Mouse (Mus musculus) gastrocnemius, postnatal 10 days (tissue): ENCODE results near the gene Cmtm2b. TPM values are rescaled to one million over a fixed set of nuclear protein-coding genes. Genes with fewer than 3 reads are reported as not detected.
"Not testable (repeated sequence)": the region's sequence is repeated elsewhere in the genome, so short reads cannot be mapped to it uniquely, and the experiment has no call there.

Experiments
- DNase-seq: peaks from one replicate; pipeline ENCODE4 v3.0.0; 2021; ENCODE audit warnings: mixed read lengths
- long read RNA-seq, 2 experiments: library from polyadenylated mRNA; stranded (forward); transcript quantifications; one replicate each; pipeline ENCODE4 v2.0.0; 2021
- total RNA-seq, 2 experiments: library from RNA; stranded (reverse); gene quantifications; 2 replicates each; pipeline ENCODE4 v1.2.3; 2021

The Cmtm2b gene
- total RNA-seq, result not detected
- long read RNA-seq, experiment 1, result 0 reads
- long read RNA-seq, experiment 2, result 0 reads

DNA sequence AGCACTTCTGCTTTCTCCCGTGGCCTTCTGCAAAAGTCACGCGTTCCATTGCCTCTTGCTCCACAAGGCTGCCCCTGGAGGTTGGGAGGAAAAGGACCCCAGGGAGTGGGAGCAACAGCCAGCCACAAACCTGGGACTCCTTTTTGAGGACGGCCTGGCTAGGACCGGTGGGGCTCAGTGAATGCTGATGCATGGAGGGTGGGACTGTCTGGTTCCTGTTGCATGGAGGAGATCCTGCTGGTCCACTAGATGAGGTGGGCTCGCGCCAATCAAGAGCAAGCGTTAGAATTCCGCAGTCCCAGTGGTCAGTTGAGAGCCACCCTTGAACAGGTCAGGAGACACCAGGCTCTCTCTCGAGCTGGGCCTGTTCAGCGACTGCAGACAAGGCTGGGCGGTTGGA, at the start of gene Cmtm2b:
Gene Cmtm2b (plus strand): TSS at position 301 of the 400 bp plus-strand sequence.
- DNase-seq, result not testable (repeated sequence)

DNA sequence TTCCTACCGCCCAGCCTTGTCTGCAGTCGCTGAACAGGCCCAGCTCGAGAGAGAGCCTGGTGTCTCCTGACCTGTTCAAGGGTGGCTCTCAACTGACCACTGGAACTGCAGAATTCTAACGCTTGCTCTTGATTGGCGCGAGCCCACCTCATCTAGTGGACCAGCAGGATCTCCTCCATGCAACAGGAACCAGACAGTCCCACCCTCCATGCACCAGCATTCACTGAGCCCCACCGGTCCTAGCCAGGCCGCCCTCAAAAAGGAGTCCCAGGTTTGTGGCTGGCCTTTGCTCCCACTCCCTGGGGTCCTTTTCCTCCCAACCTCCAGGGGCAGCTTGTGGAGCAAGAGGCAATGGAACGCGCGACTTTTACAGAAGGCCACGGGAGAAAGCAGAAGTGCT, 28.9 kb upstream of the Cmtm2b start, which contains the start of gene Cmtm2a:
Gene Cmtm2a (minus strand): TSS at position 101 of the 400 bp plus-strand sequence.
- DNase-seq, result not testable (repeated sequence)

DNA sequence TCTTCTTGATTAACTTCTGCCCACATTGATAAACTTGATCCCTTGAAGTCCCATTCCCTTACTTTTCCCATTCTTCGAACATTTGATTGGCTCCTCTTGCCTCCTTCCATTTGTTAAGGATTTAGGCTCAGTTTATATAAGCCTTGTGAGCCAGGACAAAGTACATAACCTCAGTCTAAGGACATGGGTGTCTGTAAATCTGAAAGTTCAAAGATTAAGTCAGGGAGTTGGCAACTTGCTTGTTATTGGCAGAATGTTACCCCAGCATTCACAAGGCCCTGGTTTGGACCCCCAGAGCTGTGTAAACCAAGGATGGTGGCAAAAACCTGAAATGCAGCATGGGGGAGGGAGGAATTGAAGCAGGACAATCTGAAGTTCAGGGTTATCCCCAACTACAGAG, 27.6 kb upstream of the Cmtm2b start:
- DNase-seq, result no peak

DNA sequence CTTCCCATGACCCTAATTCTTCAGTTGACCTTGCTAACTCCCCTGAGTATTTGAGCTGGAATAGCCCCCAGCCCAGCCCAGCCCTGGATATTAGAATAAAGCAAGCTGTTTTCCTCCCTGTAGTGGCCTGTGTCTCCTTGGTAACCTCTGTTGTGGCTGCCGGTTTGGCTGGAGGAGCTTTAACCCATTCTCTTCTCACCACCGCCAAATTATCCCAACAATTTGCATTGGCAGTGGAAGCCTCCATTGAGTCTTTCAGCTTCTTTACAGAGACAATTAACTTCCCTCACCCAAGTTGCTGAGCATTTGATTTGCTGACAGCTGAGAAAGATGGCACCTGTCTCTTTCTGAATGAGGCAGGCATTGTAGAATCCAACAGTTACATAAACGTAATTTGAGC, 20.5 kb upstream of the Cmtm2b start:
- not testable (repeated sequence) for DNase-seq

DNA sequence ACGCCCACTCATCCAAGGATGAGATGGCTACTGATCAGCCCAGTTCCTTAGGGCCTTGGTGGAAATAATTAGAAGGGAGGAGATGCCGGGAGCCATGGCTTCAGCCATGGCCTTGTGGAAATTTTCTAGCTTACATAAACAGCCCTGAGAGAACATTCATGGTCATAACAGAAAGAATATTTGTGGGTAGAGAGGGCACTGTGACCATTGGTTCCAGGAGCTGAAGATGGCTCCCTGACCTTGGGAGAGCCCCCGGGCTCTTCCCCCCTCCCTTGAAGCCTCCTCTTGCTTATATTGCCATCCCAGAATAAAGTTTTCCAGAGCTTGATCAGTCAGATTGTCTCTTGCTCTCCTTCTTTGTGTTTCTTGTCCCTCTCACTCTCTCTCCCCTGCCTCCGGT, 19.5 kb upstream of the Cmtm2b start:
- not testable (repeated sequence) for DNase-seq

DNA sequence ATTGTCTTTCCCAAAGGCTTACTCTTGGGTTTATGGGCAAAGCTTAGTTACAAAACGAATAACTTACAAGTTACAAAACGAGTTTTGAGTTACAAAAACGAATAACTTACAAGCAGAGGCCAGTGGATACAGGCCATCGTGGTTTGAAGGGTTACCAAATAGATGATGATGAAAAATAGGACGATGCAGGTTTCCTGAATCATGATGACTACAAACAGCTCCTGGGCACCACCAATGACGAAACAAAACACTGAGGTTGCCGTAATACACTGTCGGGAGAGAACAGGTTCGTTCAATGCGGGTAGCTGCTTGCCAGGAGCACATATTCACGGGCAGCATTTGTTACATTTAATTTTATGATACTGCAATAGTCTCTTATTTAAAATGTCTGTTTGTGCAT, 17.1 kb upstream of the Cmtm2b start:
- no peak for DNase-seq

DNA sequence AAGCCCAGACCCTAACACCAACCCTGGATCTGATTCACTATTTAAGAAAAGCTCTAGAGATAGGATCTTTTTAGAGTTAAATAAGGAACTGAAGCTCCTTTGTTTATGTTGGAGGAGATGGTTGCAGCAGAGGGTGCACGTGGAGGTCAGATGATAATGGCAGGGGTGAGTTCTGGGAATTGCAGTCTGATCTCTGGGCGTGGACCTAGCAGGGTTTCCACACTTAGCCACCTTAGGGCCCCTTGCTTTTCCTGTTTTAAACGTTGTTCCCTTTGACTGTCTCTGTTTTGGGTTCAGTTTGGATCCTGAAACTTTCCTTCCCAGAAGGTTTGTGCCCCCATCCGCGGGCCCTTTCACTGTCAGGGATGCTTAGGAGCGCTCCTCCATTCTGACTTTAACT, 13.7 kb upstream of the Cmtm2b start:
- DNase-seq, result not testable (repeated sequence)

DNA sequence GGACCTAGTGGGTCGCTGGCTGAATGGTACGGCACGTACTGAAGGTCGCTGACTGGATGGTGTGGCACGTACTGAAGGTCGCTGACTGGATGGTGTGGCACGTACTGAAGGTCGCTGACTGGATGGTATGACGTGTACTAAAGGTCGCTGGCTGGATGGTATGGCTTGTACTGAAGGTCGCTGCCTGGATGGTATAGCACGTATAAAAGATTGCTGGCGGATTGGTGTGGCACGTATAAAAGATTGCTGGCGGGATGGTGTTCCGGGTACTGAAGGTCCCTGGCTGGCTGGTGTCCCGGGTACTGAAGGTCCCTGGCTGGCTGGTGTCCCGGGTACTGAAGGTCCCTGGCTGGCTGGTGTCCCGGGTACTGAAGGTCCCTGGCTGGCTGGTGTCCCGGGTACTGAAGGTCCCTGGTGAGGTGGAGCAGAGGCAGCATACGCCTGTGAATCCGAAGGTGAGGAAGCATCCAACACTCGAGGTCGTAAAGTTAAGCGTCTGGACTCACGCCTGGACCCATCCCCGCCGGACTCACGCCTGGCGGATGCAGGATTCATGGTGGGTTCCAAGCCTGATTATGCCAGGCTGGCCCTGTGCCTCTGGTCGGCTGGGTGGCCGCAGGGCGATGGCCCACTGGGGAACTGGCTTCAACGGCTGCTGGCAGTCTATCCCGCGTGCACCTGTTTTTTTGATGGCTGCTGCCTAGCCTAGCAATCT, 12.4 kb upstream of the Cmtm2b start, which contains the start of the genes Gm45711 and Cmtm1:
Gene Gm45711 (minus strand): TSS at position 641 of the 715 bp plus-strand sequence.
Gene Cmtm1 (minus strand): TSS at position 705 of the 715 bp plus-strand sequence.
- DNase-seq, result peak; percentile 63

DNA sequence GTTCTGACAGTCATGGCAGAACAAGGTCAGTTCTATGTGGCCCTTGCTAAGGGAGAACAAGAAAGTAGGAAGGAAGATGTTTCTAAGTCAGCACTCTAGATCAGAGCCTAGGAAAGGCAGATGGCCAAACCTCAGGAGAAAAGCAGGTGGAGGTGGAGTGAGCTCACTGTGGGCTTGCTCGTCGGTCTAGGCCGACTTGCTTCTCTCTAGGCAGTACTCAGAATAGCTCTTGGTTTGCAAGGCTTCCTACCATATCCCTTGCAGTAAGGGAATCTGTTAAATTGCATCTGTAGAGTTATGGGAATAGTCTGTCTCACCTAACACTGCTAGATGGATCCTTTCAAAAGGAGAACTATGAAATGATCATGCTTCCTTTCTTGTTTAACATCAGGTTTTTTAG, 10.0 kb upstream of the Cmtm2b start:
- not testable (repeated sequence) for DNase-seq

DNA sequence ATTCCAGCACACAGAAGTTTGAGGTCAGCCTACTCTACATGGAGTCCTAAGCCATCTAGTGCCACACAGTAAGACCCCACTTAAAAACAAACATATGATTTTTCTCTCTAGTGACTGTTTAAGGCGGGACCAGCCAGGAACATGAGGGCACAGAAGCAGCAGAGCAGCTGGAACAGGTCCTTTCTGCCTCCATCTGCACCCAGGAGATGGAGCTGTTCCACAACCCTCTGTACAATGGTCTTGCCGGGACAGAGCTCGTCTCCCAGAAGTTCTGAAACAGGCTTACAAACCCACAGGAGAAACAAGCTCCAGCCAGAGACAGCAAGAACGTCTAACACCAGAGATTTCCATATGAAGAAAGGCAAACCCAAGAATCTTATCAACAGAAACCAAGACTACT, 8.7 kb upstream of the Cmtm2b start:
- DNase-seq, result no peak

DNA sequence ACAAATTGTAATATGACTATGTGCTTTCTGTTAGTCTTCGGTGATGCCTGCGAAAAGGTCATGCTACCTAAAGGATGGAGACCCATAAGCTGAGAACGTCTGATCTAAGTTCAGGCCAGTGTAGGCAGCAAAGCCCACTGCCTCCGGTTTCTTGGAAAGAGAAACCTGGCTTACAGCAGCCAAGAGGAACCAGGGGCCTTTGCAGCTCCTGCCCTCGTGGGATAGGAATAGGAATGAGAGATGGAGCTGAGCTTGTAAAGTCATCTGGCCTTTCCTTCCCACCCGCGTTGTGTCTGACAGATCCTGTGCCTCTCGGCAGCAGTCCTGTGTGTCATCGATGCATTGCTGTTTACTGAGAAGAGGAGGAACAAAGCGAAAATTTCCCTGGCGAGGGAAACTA, 763 bp upstream of the Cmtm2b start, which contains the start of gene Gm11020:
Gene Gm11020 (plus strand): TSS at position 301 of the 400 bp plus-strand sequence.
- DNase-seq, result not testable (repeated sequence)

DNA sequence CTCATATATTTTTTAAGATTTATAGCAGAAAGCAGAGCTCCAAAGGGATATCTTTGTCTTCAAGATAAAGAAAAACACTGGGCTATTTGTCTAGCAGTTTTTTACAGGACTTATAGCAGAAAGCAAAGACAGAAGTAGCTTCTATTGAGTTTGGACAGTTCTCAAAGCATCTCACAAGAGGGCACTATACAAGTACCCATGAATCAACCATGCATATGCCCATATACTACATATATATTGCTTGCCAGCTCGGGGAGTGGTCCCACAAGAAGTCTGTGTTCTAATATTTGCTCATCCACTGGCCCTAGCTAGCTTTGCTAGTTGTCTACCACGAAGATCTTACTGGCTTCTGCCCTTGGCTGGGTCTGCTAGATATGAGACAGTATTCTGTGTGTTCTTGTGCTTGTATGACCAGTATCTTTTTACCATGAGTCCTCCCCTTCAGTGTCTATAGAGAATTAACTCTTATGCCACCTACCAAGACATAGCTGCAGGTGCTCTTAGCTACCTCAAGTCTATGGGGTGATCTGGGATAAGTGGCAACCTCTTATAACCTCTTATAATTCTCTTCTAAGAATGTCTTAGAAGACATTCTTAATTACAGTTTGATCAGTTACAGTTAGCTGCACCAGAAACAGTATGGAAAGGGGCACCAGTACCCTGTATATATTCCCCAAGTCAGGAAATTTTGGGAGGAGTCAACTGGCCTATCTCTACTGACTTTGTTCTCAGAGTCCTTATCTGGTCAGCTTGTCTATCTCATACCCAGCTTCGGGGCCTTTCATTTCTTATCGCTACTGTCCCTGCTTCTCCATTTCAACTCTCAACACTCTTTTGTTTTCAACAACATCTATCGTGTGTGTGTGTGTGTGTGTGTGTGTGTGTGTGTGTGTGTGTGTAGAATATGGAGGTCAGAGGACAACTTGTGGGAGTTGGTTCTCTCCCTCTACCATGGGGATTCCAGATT, 10.9 kb downstream of the Cmtm2b start:
- DNase-seq, result no peak

DNA sequence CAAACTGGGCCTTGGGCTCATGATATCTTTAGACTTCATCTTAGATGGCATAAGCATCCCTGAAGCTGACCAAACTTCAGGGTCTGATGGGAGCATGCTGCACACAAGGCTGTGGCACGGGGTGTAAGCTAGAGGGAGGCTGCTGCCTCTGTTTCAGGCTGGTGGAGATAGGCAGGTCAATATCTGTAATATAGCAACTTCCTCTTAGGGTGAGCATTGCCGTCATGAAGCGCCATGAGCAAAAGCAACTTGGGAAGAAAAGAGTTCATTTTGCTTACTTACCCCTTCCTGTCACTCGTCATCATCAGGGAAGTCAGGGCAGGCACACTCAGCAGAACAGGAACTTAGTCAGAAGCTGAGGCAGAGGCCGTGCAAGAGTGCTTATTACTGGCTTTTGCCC, 11.8 kb downstream of the Cmtm2b start:
- no peak for DNase-seq

DNA sequence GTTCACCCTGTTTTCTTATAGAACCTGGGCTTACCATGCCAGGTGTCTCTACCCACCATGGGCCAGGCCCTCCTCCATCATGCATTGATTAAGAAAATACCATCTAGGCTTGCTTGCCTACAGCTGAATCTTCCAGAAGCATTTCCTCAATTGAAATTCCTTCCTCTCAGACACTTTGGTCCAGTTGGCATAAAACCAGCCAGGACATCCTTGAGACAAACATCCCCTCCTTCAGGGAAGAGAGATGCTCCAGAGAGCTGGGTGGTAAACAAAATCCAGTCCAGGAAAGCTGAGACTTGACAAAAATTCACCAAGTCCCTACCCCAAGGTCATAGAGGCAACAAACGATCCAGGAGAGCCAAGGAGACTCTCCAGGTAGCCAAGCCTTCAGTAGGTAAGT, 12.2 kb downstream of the Cmtm2b start:
- DNase-seq, result no peak

DNA sequence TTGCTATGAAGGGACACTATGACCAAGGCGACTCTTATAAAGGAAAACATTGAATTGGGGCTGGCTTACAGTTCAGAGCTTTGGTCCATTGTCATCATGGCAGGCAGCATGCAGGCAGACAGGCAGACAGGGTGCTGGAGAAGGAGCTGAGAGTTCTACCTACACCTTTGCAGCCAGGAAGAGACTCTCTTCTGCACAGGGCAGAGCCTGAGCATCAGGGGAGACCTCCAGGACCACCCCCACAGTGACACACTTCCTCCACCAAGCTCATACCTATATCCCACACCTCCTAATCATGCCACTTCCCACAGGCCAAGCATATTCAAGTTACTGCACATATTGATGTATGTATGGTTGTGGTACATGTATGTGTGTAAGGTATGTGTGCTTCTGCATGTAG, 14.8 kb downstream of the Cmtm2b start:
- no peak for DNase-seq

DNA sequence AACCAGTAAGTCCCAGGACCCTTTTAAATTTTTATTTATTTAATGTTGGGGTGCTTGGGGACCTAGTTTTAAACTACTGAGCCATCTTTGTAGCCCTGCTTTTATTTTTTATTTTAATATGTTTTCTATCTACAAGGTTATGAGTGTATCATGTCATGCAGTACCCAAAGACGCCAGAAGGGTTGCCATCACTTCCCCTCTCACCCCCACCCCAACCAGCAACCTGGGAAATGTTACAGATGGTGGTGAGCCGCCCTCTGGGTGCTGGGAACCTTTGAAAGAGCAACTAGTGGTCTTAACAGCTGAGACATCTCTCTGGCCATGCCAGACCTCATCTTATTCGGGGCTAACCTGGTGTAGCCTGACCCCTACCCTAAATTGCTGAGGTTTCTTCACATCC, 15.9 kb downstream of the Cmtm2b start:
- no peak for DNase-seq

DNA sequence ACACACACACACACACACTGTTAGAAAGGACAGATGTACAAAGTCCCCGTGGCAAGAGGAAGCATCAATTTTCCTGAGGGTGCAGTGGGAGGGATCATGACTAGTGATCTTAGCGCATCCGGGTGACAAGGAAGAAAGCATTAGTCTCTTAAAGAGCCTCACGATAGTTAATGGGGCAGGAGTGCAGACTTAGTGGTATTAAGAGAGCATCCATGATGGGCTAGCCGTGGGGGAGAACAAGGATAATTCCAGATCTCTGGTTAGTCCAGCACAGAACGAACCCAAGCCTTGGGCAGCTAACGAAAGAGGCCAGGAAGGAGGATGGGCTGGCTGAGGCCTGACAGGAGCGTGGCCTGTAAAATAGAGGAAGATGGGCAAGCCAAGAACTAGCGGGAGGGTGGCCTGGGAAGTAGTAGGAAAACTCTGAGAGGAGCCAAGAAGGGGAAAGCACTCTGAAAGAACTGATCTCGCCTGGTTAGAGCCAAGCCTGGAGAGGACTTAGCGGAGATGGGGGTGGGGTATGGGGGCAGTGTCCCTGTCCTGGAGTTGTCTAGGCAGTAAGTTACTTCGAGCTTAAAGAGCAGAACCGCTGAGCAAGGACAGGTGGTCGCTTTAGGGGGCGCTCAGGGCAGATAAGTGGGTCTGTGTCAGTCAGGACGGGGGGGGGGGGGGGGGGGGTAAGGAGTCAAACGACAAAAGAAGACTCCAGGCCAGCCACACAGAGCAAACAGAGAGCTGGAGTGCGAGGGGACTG, 17.4 kb downstream of the Cmtm2b start, which contains the start of gene Cmtm3:
Gene Cmtm3 (plus strand): TSS at position 182 of the 754 bp plus-strand sequence.
- no peak for DNase-seq

DNA sequence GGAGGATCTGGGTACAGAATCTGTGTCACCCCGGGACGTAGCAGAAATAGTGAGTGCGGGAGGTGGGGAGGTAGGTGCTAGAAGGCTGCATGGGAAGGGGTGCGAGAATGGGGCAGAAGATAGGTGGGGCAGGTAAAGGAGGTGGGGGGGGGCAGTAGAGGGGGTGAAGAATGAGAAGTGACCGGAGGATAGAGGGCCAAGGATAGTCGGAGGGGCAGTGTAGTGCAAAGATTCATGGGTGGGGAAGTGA, 17.9 kb downstream of the Cmtm2b start:
- no peak for DNase-seq

DNA sequence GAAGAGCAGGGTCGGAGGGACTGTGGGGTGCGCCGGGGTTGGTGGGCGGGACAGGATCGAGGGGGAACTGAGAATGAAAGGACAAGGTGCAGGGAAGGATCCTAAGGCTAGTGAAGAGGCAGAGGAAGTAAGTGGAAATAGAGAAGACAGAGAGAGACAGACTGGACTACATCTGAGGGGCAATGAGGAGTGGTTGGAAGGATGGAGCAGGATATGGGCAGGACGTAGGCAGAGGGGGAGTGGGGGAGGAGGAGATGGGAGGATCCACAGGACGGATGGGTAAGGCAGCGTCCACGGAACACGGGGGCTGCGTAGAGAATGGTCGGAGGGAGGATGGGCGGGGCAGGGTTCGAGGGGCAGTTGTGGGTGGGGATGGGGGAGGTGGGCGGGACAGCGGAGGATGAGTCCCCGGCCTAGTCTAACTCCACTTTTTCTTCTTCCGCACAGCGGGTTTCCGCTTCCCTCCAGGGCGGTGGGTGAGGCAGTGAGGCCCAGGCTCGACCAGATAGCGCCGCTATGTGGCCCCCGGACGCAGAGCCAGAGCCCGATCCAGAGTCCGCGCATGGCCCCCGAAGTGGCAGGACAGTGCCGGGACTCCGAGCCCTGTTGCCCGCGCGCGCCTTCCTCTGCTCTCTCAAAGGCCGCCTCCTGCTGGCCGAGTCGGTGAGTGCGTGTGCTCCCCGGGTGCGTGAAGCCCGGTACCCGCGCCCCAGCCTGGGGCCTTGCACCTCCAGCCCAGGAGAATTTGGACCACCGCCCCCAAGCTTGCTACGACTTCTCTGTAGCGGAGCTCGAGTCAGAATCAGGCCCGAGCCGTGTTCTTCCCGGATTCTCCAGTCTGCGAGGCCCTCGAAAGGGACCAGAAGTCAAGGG, 18.4 kb downstream of the Cmtm2b start:
- peak; percentile 80 for DNase-seq

DNA sequence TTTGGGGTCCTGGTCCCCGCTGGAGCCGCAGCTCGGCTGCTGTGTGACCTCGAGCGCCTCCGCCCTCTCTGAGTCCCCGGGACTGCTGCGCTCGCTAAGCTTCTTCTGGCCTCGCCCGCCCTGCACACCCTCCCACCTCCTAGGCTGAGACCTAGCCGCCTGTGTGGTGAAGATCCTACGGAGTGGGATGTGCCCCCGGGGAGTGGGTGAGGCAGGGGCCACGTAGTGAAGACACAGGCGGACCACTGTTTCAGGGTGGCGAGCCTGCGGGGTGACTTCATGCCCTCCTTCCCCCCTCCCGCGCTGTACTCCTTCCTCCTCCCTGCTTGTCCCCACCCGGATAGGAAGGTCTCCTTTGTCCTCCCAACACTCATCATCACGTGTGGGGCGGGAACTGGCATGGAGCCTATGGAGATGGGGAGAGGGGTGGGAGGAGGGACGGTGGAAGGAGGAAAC, 19.1 kb downstream of the Cmtm2b start:
- DNase-seq, result peak; percentile 78

DNA sequence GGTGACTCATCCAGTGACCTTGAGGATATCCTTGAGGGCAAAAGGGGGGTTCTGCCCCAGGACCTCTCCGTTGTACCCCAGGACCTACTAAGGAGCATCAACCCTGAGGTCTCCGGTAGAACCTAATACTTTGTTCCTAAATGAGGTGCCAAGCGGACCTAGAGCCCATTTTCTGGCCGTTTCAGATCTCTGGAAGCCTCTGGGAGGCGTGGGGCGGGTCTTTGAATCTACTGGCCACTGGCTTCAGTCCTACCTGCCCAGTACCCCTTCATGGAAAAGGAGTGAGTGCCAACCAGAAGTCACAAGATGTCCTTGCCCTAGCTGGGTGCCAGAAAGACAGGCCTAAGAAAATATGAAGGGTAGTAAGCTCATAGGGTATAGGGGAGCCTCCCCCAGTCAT, 19.6 kb downstream of the Cmtm2b start:
- DNase-seq, result no peak
